Mouse (Mus musculus): ENCODE results near the gene Acot1. TPM values are rescaled to one million over a fixed set of nuclear protein-coding genes. Genes with fewer than 3 reads are reported as not detected.
A peak's percentile ranks its signal among the peaks of the same experiment; 100 is the strongest.
"Not testable (repeated sequence)": the region's sequence is repeated elsewhere in the genome, so short reads cannot be mapped to it uniquely, and the experiment has no call there.

Gene Acot1
- total and polyA plus RNA-seq, 2 experiments = 24.5 to 26.1 TPM

- H3K4me1 ChIP-seq (ENCODE audit: control insufficient read depth, insufficient read depth, low read length) = peaks cover 16% of the 10 kb centered on the region
- H3K27ac ChIP-seq (replicated peaks; ENCODE audit: insufficient read depth, low read depth, low read length) = no peak overlapping the region
- TF ChIP-seq POLR2A (IDR thresholded peaks at IDR 0.05; ENCODE audit: extremely low read depth, insufficient read depth, low read length) (no peak), CTCF (IDR thresholded peaks at IDR 0.05; ENCODE audit: low read depth, low read length) (no peak)
- 38% methylated on average over 4 of the region's 4 CpGs for WGBS
- H3K79me2 ChIP-seq (ENCODE audit: control insufficient read depth, insufficient read depth, low read length) = no peaks in the 10 kb centered on the region
- no peaks in the 10 kb centered on the region for H3K36me3 ChIP-seq (ENCODE audit: control insufficient read depth, insufficient read depth, low read length)
- H3K27me3 ChIP-seq (ENCODE audit: control insufficient read depth, insufficient read depth, low read length) = no peaks in the 10 kb centered on the region
- H3K4me3 ChIP-seq (ENCODE audit: insufficient read depth, low read depth, low read length) = no peak overlapping the region
- peak; percentile 88 for DNase-seq (ENCODE audit: extremely low read depth, low read depth, low spot score)
- no peak overlapping the region for H3K9ac ChIP-seq (ENCODE audit: low read depth, low read length)
These were observed 24.8 kb downstream of the Acot1 start for GRCm38 (mm10) chr12:84034108-84034507.

- peak within 1 kb of the TSS; percentile 59 for H3K4me3 ChIP-seq (ENCODE audit: insufficient read depth, low read depth, low read length)
- 10% methylated on average over 32 of the region's 32 CpGs for WGBS
- not testable (repeated sequence) for H3K27me3 ChIP-seq (ENCODE audit: control insufficient read depth, insufficient read depth, low read length); H3K79me2 ChIP-seq (ENCODE audit: control insufficient read depth, insufficient read depth, low read length); H3K36me3 ChIP-seq (ENCODE audit: control insufficient read depth, insufficient read depth, low read length)
- DNase-seq (ENCODE audit: extremely low read depth, low read depth, low spot score) = peak; percentile 96
- H3K9ac ChIP-seq (ENCODE audit: low read depth, low read length) = peak within 1 kb of the TSS; percentile 89
- H3K4me1 ChIP-seq (ENCODE audit: control insufficient read depth, insufficient read depth, low read length) = peaks cover 31% of the 10 kb centered on the region
- 0 out of 2 replicates have a peak, but pooled peaks have one; percentile 46 for TF ChIP-seq POLR2A (IDR thresholded peaks at IDR 0.05; ENCODE audit: extremely low read depth, insufficient read depth, low read length)
- H3K27ac ChIP-seq (replicated peaks; ENCODE audit: insufficient read depth, low read depth, low read length) = peak within 1 kb of the TSS; percentile 80
These were observed 29.0 kb downstream of the Acot1 start, which contains the start of gene Acot4 for GRCm38 (mm10) chr12:84038241-84038640. Acot4 (plus strand) TSS chr12:84038379.

DNA sequence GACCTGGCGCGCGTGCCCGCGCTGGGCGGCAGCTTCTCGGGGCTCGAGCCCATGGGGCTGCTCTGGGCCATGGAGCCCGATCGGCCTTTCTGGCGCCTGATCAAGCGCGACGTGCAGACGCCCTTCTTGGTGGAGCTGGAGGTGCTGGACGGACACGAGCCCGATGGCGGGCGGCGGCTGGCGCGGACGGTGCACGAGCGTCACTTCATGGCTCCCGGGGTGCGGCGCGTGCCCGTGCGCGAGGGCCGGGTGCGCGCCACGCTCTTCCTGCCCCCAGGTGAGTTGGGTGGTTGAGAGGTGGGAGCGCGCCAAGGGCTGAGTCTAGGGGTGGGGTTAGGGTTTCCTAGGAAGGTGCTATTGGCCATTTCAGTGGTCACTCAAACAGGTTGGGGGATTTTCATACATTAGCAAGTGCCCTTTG is 29.4 kb downstream of the Acot1 start, which contains the start of gene Gm49366:
Gene Gm49366, plus strand, starts transcription at position 245 of the 421 bp plus-strand sequence.
- Histone ChIP-seq H3K4me3 (ENCODE audit: insufficient read depth, low read depth, low read length) (peak within 1 kb of the TSS; percentile 59), H3K9ac (ENCODE audit: low read depth, low read length) (peak within 1 kb of the TSS; percentile 89), H3K4me1 (ENCODE audit: control insufficient read depth, insufficient read depth, low read length) (peaks cover 31% of the 10 kb centered on the region), H3K27ac (replicated peaks; ENCODE audit: insufficient read depth, low read depth, low read length) (peak within 1 kb of the TSS; percentile 80)
- under 1% methylated on average over 39 of the region's 39 CpGs for WGBS
- not testable (repeated sequence) for H3K79me2 ChIP-seq (ENCODE audit: control insufficient read depth, insufficient read depth, low read length); H3K27me3 ChIP-seq (ENCODE audit: control insufficient read depth, insufficient read depth, low read length); H3K36me3 ChIP-seq (ENCODE audit: control insufficient read depth, insufficient read depth, low read length)
- DNase-seq (ENCODE audit: extremely low read depth, low read depth, low spot score) = peak; percentile 72

GRCm38 (mm10) chr12:84042248-84042647 is 33.0 kb downstream of the Acot1 start:
- Histone ChIP-seq H3K27ac (replicated peaks; ENCODE audit: insufficient read depth, low read depth, low read length) (peak overlapping the region; percentile 77), H3K4me1 (ENCODE audit: control insufficient read depth, insufficient read depth, low read length) (peaks cover 33% of the 10 kb centered on the region), H3K36me3 (ENCODE audit: control insufficient read depth, insufficient read depth, low read length) (peaks cover 4% of the 10 kb centered on the region; the same call in 1 of the 2 replicates), H3K4me3 (ENCODE audit: insufficient read depth, low read depth, low read length) (no peak overlapping the region), H3K79me2 (ENCODE audit: control insufficient read depth, insufficient read depth, low read length) (peaks cover 2% of the 10 kb centered on the region; the same call in 1 of the 2 replicates), H3K27me3 (ENCODE audit: control insufficient read depth, insufficient read depth, low read length) (no peaks in the 10 kb centered on the region), H3K9ac (ENCODE audit: low read depth, low read length) (peak overlapping the region; percentile 48; the same call in 1 of the 2 replicates)
- DNase-seq (ENCODE audit: extremely low read depth, low read depth, low spot score) = peak; percentile 99
- TF ChIP-seq POLR2A (IDR thresholded peaks at IDR 0.05; ENCODE audit: extremely low read depth, insufficient read depth, low read length) = no peak
- 18% methylated on average over 5 of the region's 5 CpGs for WGBS

- no peak for TF ChIP-seq CTCF (IDR thresholded peaks at IDR 0.05; ENCODE audit: low read depth, low read length)
- TF ChIP-seq POLR2A (IDR thresholded peaks at IDR 0.05; ENCODE audit: extremely low read depth, insufficient read depth, low read length) = no peak
- H3K27me3 ChIP-seq (ENCODE audit: control insufficient read depth, insufficient read depth, low read length) = no peaks in the 10 kb centered on the region
- peaks cover 4% of the 10 kb centered on the region; the same call in 1 of the 2 replicates for H3K36me3 ChIP-seq (ENCODE audit: control insufficient read depth, insufficient read depth, low read length)
- peaks cover 27% of the 10 kb centered on the region for H3K4me1 ChIP-seq (ENCODE audit: control insufficient read depth, insufficient read depth, low read length)
- H3K79me2 ChIP-seq (ENCODE audit: control insufficient read depth, insufficient read depth, low read length) = peaks cover 2% of the 10 kb centered on the region; the same call in 1 of the 2 replicates
- no peak overlapping the region for H3K4me3 ChIP-seq (ENCODE audit: insufficient read depth, low read depth, low read length)
- peak; percentile 91 for DNase-seq (ENCODE audit: extremely low read depth, low read depth, low spot score)
- H3K27ac ChIP-seq (replicated peaks; ENCODE audit: insufficient read depth, low read depth, low read length) = no peak overlapping the region
- WGBS = 21% methylated on average over 2 of the region's 2 CpGs
- H3K9ac ChIP-seq (ENCODE audit: low read depth, low read length) = no peak overlapping the region
These were observed 34.8 kb downstream of the Acot1 start for GRCm38 (mm10) chr12:84044045-84044444.

- WGBS = 96% methylated on average over 1 of the region's 1 CpGs
These were observed 37.6 kb downstream of the Acot1 start for GRCm38 (mm10) chr12:84046906-84047305.

DNA sequence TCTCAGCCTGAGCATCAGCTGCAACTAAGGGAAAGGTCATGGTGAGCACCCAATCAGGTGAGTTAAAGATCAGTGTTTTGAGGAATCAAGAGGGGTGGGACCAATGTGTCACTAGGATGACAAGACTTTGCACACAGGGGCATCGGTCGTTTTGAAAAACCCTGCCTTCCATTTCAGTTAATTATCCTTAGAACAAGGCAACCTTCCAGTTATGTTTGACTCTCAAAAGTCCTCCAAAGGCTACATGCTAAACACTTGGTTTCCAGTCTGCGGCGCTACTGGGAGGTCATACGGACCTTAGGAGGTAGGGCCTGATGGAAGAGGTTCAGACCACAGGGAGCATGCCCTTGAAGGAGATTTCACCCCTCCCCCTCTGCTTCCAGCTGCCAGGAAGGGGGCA is 41.5 kb downstream of the Acot1 start:
- not testable (repeated sequence) for H3K4me3 ChIP-seq (ENCODE audit: insufficient read depth, low read depth, low read length); H3K27me3 ChIP-seq (ENCODE audit: control insufficient read depth, insufficient read depth, low read length); H3K4me1 ChIP-seq (ENCODE audit: control insufficient read depth, insufficient read depth, low read length); H3K27ac ChIP-seq (replicated peaks; ENCODE audit: insufficient read depth, low read depth, low read length); H3K9ac ChIP-seq (ENCODE audit: low read depth, low read length); H3K79me2 ChIP-seq (ENCODE audit: control insufficient read depth, insufficient read depth, low read length); H3K36me3 ChIP-seq (ENCODE audit: control insufficient read depth, insufficient read depth, low read length)
- DNase-seq (ENCODE audit: extremely low read depth, low read depth, low spot score) = peak; percentile 91
- 35% methylated on average over 5 of the region's 5 CpGs for WGBS

More at GRCm38 (mm10) chr12:84046906-84047305, 37.6 kb downstream of the Acot1 start:
- Histone ChIP-seq H3K79me2 (ENCODE audit: control insufficient read depth, insufficient read depth, low read length) (peaks cover 2% of the 10 kb centered on the region; the same call in 1 of the 2 replicates), H3K4me3 (ENCODE audit: insufficient read depth, low read depth, low read length) (no peak overlapping the region), H3K4me1 (ENCODE audit: control insufficient read depth, insufficient read depth, low read length) (peaks cover 16% of the 10 kb centered on the region), H3K36me3 (ENCODE audit: control insufficient read depth, insufficient read depth, low read length) (peaks cover 4% of the 10 kb centered on the region; the same call in 1 of the 2 replicates), H3K27me3 (ENCODE audit: control insufficient read depth, insufficient read depth, low read length) (no peaks in the 10 kb centered on the region), H3K9ac (ENCODE audit: low read depth, low read length) (no peak overlapping the region), H3K27ac (replicated peaks; ENCODE audit: insufficient read depth, low read depth, low read length) (no peak overlapping the region)
- DNase-seq (ENCODE audit: extremely low read depth, low read depth, low spot score) = no peak
- TF ChIP-seq CTCF (IDR thresholded peaks at IDR 0.05; ENCODE audit: low read depth, low read length) = no peak
- no peak for TF ChIP-seq POLR2A (IDR thresholded peaks at IDR 0.05; ENCODE audit: extremely low read depth, insufficient read depth, low read length)

All from liver, adult 2 months (tissue).